Comparison of ENCODE assay signal across 12 mouse cellular contexts in genomic region chr6:55258428-55259325, GRCm38 (mm10). TPM values are rescaled to one million over a fixed set of nuclear protein-coding genes. Genes with fewer than 3 reads are reported as not detected.
DNase-seq lines count a peak whose midpoint lies in the region; ATAC-seq and TF ChIP-seq lines count a peak whose summit lies in the region.
"Had no signal": no experiment of that assay in that cellular context is flagged by ENCODE, and none has a peak within 500 bp of the region (broad histone marks: within the 10 kb centered on the region; RNA-seq: fewer than 3 reads in every experiment).

No protein-coding gene starts in this region.

- TF ChIP-seq CTCF in hindbrain, postnatal 0 days (IDR thresholded peaks at IDR 0.05; ENCODE audit: low read depth) = no peak
- no peak for TF ChIP-seq CTCF in layer of hippocampus, adult 2 months (conservative IDR thresholded peaks at IDR 0.05)

- H3K27ac ChIP-seq in hindbrain, embryonic 12.5 days = peak overlapping the region; percentile 63; the same call in 1 of the 2 replicates
- H3K27ac ChIP-seq in hindbrain, postnatal 0 days = no peak overlapping the region
- H3K27ac ChIP-seq in embryonic facial prominence, embryonic 10.5 days (replicated peaks) = peak overlapping the region; percentile 87
- H3K27ac ChIP-seq in embryonic facial prominence, embryonic 15.5 days (replicated peaks) = peak overlapping the region; percentile 88
- H3K27ac ChIP-seq in limb, embryonic 15.5 days = peak overlapping the region; percentile 86
- no peak overlapping the region for H3K27ac ChIP-seq in layer of hippocampus, adult 2 months
- H3K27ac ChIP-seq: neural tube, embryonic 12.5 days had no signal

- no peak overlapping the region for H3K9ac ChIP-seq in hindbrain, embryonic 12.5 days
- H3K9ac ChIP-seq in hindbrain, postnatal 0 days (replicated peaks; ENCODE audit: low read length) = no peak overlapping the region
- H3K9ac ChIP-seq in embryonic facial prominence, embryonic 15.5 days = no peak overlapping the region
- H3K9ac ChIP-seq in limb, embryonic 15.5 days = no peak overlapping the region
- H3K9ac ChIP-seq: neural tube, embryonic 12.5 days had no signal

- H3K36me3 ChIP-seq in hindbrain, embryonic 12.5 days = no peaks in the 10 kb centered on the region
- H3K36me3 ChIP-seq in hindbrain, postnatal 0 days (ENCODE audit: insufficient read depth, low read length) = no peaks in the 10 kb centered on the region
- H3K36me3 ChIP-seq in embryonic facial prominence, embryonic 10.5 days (replicated peaks) = peaks cover 44% of the 10 kb centered on the region
- 0 out of 2 replicates have a peak, but pooled peaks cover 5% of the 10 kb centered on the region for H3K36me3 ChIP-seq in embryonic facial prominence, embryonic 15.5 days
- H3K36me3 ChIP-seq in limb, embryonic 15.5 days = no peaks in the 10 kb centered on the region

- 74% methylated on average over 14 of the region's 14 CpGs for WGBS in hindbrain, embryonic 12.5 days
- whole genome bisulfite sequencing in hindbrain, postnatal 0 days = 86% methylated on average over 14 of the region's 14 CpGs
- 50% methylated on average over 14 of the region's 14 CpGs for WGBS in embryonic facial prominence, embryonic 10.5 days
- WGBS in embryonic facial prominence, embryonic 15.5 days = 30% methylated on average over 14 of the region's 14 CpGs
- WGBS in limb, embryonic 15.5 days = 43% methylated on average over 14 of the region's 14 CpGs

- H3K27me3 ChIP-seq in hindbrain, embryonic 12.5 days = no peaks in the 10 kb centered on the region
- no peaks in the 10 kb centered on the region for H3K27me3 ChIP-seq in hindbrain, postnatal 0 days (ENCODE audit: insufficient read depth, low read length)
- no peaks in the 10 kb centered on the region for H3K27me3 ChIP-seq in embryonic facial prominence, embryonic 10.5 days (replicated peaks; ENCODE audit: low read depth, poor library complexity, severe bottlenecking)
- no peaks in the 10 kb centered on the region for H3K27me3 ChIP-seq in embryonic facial prominence, embryonic 15.5 days
- no peaks in the 10 kb centered on the region for H3K27me3 ChIP-seq in limb, embryonic 15.5 days
- H3K27me3 ChIP-seq: neural tube, embryonic 12.5 days had no signal

- no peak overlapping the region for H3K4me2 ChIP-seq in hindbrain, embryonic 12.5 days (replicated peaks)
- no peak overlapping the region for H3K4me2 ChIP-seq in hindbrain, postnatal 0 days (ENCODE audit: low read depth, low read length)
- no peak overlapping the region for H3K4me2 ChIP-seq in embryonic facial prominence, embryonic 15.5 days (replicated peaks)
- no peak overlapping the region for H3K4me2 ChIP-seq in limb, embryonic 15.5 days
- H3K4me2 ChIP-seq: neural tube, embryonic 12.5 days had no signal

- H3K4me1 ChIP-seq in hindbrain, embryonic 12.5 days = no peaks in the 10 kb centered on the region; the same call in 1 of the 2 replicates
- H3K4me1 ChIP-seq in hindbrain, postnatal 0 days (ENCODE audit: insufficient read depth, low read length) = peaks cover 3% of the 10 kb centered on the region; the same call in 1 of the 2 replicates
- H3K4me1 ChIP-seq in embryonic facial prominence, embryonic 10.5 days = peaks cover 30% of the 10 kb centered on the region
- peaks cover 53% of the 10 kb centered on the region for H3K4me1 ChIP-seq in embryonic facial prominence, embryonic 15.5 days
- peaks cover 46% of the 10 kb centered on the region for H3K4me1 ChIP-seq in limb, embryonic 15.5 days

- H3K4me3 ChIP-seq in hindbrain, embryonic 12.5 days = no peak overlapping the region
- no peak overlapping the region for H3K4me3 ChIP-seq in hindbrain, postnatal 0 days (ENCODE audit: low read length)
- H3K4me3 ChIP-seq in embryonic facial prominence, embryonic 10.5 days = no peak overlapping the region
- H3K4me3 ChIP-seq in embryonic facial prominence, embryonic 15.5 days (replicated peaks) = no peak overlapping the region
- H3K4me3 ChIP-seq in limb, embryonic 15.5 days = no peak overlapping the region
- no peak overlapping the region for H3K4me3 ChIP-seq in layer of hippocampus, adult 2 months
- H3K4me3 ChIP-seq: neural tube, embryonic 12.5 days had no signal

- no peak for DNase-seq in hindbrain, postnatal 0 days (ENCODE audit: low spot score)
- peak; percentile 62 for DNase-seq in embryonic facial prominence, embryonic 10.5 days (ENCODE audit: low spot score)
- no peak for DNase-seq in right cerebral cortex, postnatal 4 days
- no peak for DNase-seq in layer of hippocampus, adult 2 months (ENCODE audit: low spot score in 2 of 2)
- DNase-seq: cerebellum, adult 11-12 months; kidney, postnatal 14 days had no signal

- no peaks in the 10 kb centered on the region for H3K9me3 ChIP-seq in hindbrain, embryonic 12.5 days (replicated peaks)
- no peaks in the 10 kb centered on the region for H3K9me3 ChIP-seq in hindbrain, postnatal 0 days (ENCODE audit: low read length)
- no peaks in the 10 kb centered on the region for H3K9me3 ChIP-seq in embryonic facial prominence, embryonic 10.5 days
- H3K9me3 ChIP-seq in embryonic facial prominence, embryonic 15.5 days (replicated peaks) = no peaks in the 10 kb centered on the region
- H3K9me3 ChIP-seq in limb, embryonic 15.5 days = no peaks in the 10 kb centered on the region
- H3K9me3 ChIP-seq: neural tube, embryonic 12.5 days had no signal

- no peak for ATAC-seq in hindbrain, embryonic 12.5 days (ENCODE audit: low FRiP score)
- ATAC-seq in hindbrain, postnatal 0 days = no peak
- ATAC-seq in embryonic facial prominence, embryonic 15.5 days (ENCODE audit: insufficient number of reproducible peaks, low FRiP score, low TSS enrichment, low read depth) = peak; percentile 82
- peak; percentile 42; the same call in 1 of the 2 replicates for ATAC-seq in limb, embryonic 15.5 days (ENCODE audit: insufficient number of reproducible peaks, low FRiP score, low TSS enrichment, low read depth)
- ATAC-seq: midbrain, embryonic 16.5 days had no signal

RNA-seq across cellular contexts. Expression of gene Mindy4, which starts 55.5 kb away (rescaled TPM):
- 11.2 and 13.9 TPM in 2 replicates for polyA plus RNA-seq in hindbrain, embryonic 12.5 days (2016; fragmentation: Nextera tagmentation; extraction: Ambion mirVana)
- 10.4 and 11.7 TPM in 2 replicates for total RNA-seq in hindbrain, postnatal 0 days (2014; rRNA removed)
- polyA plus RNA-seq in hindbrain, postnatal 0 days (2015; fragmentation: Nextera tagmentation; extraction: Ambion mirVana) = 8.2 and 8.4 TPM in 2 replicates
- polyA plus RNA-seq in embryonic facial prominence, embryonic 10.5 days (2016; fragmentation: Nextera tagmentation; extraction: Ambion mirVana) = 18.7 and 24.0 TPM in 2 replicates
- 16.5 and 21.4 TPM in 2 replicates for polyA plus RNA-seq in embryonic facial prominence, embryonic 15.5 days (2015; fragmentation: Nextera tagmentation; extraction: Ambion mirVana)
- polyA plus RNA-seq in limb, embryonic 15.5 days (2015; fragmentation: Nextera tagmentation; extraction: Ambion mirVana) = 15.0 and 15.2 TPM in 2 replicates
- 10 to 100 TPM; 13.0 to 14.5 TPM for total RNA-seq in layer of hippocampus, adult 2 months (2021)
- total RNA-seq: CH12.LX had no signal

Comparison
In these comparisons a context has a peak if more than half of its experiments do, and no peak if none do; other contexts are left out.
1. H3K27ac ChIP-seq: peak in hindbrain, embryonic 12.5 days (single experiment), embryonic facial prominence, embryonic 10.5 days (single experiment), embryonic facial prominence, embryonic 15.5 days (single experiment) and limb, embryonic 15.5 days (single experiment); none in hindbrain, postnatal 0 days (single experiment) and layer of hippocampus, adult 2 months (single experiment).
2. ATAC-seq: peak in embryonic facial prominence, embryonic 15.5 days (single experiment) and limb, embryonic 15.5 days (single experiment); none in hindbrain, embryonic 12.5 days (single experiment) and hindbrain, postnatal 0 days (single experiment).